Mouse (Mus musculus) cerebellum, adult 9-10 months (tissue): Measurements from ENCODE around the gene Plekha6.

ENCODE experiments used
- DNase-seq: peaks from one replicate; pipeline ENCODE4 v3.0.0; 2022

The Plekha6 gene

GRCm38 (mm10) chr1:133280537-133280936 is 116.5 kb downstream of the Plekha6 start:
- no peak for DNase-seq

- no peak for DNase-seq
Observed at GRCm38 (mm10) chr1:133285907-133286306, 121.9 kb downstream of the Plekha6 start.

GRCm38 (mm10) chr1:133287051-133287450 is 123.0 kb downstream of the Plekha6 start:
- DNase-seq = no peak

- DNase-seq = no peak
Observed at GRCm38 (mm10) chr1:133287880-133288279, 123.9 kb downstream of the Plekha6 start.

- no peak for DNase-seq
Observed at GRCm38 (mm10) chr1:133291888-133292287, 127.9 kb downstream of the Plekha6 start.

- no peak for DNase-seq
Observed at GRCm38 (mm10) chr1:133292608-133293007, 128.6 kb downstream of the Plekha6 start.

GRCm38 (mm10) chr1:133296376-133296775 is 132.4 kb downstream of the Plekha6 start:
- DNase-seq = peak; percentile 65

GRCm38 (mm10) chr1:133298816-133299215 is 134.8 kb downstream of the Plekha6 start:
- no peak for DNase-seq

GRCm38 (mm10) chr1:133302540-133302939 is 138.5 kb downstream of the Plekha6 start:
- peak; percentile 32 for DNase-seq

- peak; percentile 75 for DNase-seq
Observed at GRCm38 (mm10) chr1:133306842-133307241, 142.8 kb downstream of the Plekha6 start.

GRCm38 (mm10) chr1:133307318-133307717 is 143.3 kb downstream of the Plekha6 start:
- DNase-seq = peak; percentile 66

- no peak for DNase-seq
Observed at GRCm38 (mm10) chr1:133309652-133310267, 145.8 kb downstream of the Plekha6 start, which contains the start of gene Golt1a. Gene Golt1a (plus strand): TSS chr1:133309800.

- no peak for DNase-seq
Observed at GRCm38 (mm10) chr1:133311240-133311639, 147.2 kb downstream of the Plekha6 start.

GRCm38 (mm10) chr1:133311946-133312345 is 147.9 kb downstream of the Plekha6 start:
- DNase-seq = no peak

GRCm38 (mm10) chr1:133314364-133314763 is 150.4 kb downstream of the Plekha6 start:
- DNase-seq = no peak

GRCm38 (mm10) chr1:133315775-133316174 is 151.8 kb downstream of the Plekha6 start:
- DNase-seq = no peak

GRCm38 (mm10) chr1:133316577-133316976 is 152.6 kb downstream of the Plekha6 start:
- DNase-seq = no peak

- no peak for DNase-seq
Observed at GRCm38 (mm10) chr1:133317149-133317548, 153.1 kb downstream of the Plekha6 start.

- DNase-seq = no peak
Observed at GRCm38 (mm10) chr1:133321267-133321925, 157.4 kb downstream of the Plekha6 start, which contains the start of gene Kiss1. Gene Kiss1 (plus strand): TSS chr1:133321875.

GRCm38 (mm10) chr1:133323333-133323732 is 159.3 kb downstream of the Plekha6 start:
- DNase-seq = no peak

- DNase-seq = no peak
Observed at GRCm38 (mm10) chr1:133325951-133326350, 161.9 kb downstream of the Plekha6 start.

GRCm38 (mm10) chr1:133327094-133327493 is 163.1 kb downstream of the Plekha6 start:
- DNase-seq = no peak

GRCm38 (mm10) chr1:133328299-133328795 is 164.3 kb downstream of the Plekha6 start:
- DNase-seq = no peak
